Mouse (Mus musculus): ENCODE measurements around the gene Syk. TPM values are rescaled to one million over a fixed set of nuclear protein-coding genes. Genes with fewer than 3 reads are reported as not detected.

Syk gene
- polyA plus RNA-seq (2012; ENCODE audit: insufficient read depth, insufficient read length, missing spikeins): 2.7 and 3.8 TPM in 2 replicates

- Histone ChIP-seq H3K4me3 (ENCODE audit: insufficient read depth, low read depth, low read length) (peak within 1 kb of the TSS; percentile 61), H3K27ac (replicated peaks; ENCODE audit: low read depth, low read length) (peak within 1 kb of the TSS; percentile 80)
Observed at GRCm38 (mm10) chr13:52582878-52583661, at the start of gene Syk. Gene Syk, plus strand, starts transcription at chr13:52583173.

DNA sequence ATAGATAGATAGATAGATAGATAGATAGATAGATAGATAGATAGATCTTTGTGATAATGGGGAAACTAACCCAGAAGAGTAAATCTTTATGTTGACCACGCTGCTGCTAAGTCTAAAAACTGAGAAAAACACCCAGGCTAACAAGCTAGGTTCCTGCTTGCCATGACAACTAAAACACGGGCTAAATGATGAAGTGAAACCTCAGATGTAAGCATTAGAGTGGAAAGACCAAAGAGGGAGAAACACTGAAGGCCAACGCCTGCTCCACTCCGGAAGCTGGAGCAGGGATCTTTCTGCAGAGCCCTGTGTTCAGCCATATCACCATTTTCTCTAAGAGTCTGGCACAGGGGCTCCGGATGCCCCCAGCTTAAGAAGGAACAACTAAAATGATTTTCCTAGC lies 49.3 kb upstream of the Syk start:
- Histone ChIP-seq H3K4me1 (ENCODE audit: control insufficient read depth, insufficient read depth, insufficient read length, low read length) (no peaks in the 10 kb centered on the region), H3K4me3 (ENCODE audit: insufficient read depth, low read depth, low read length) (no peak overlapping the region), H3K27ac (replicated peaks; ENCODE audit: low read depth, low read length) (no peak overlapping the region)

More at GRCm38 (mm10) chr13:52582878-52583661, at the start of gene Syk:
- H3K4me1 ChIP-seq (ENCODE audit: control insufficient read depth, insufficient read depth, insufficient read length, low read length): no peaks in the 10 kb centered on the region

- Histone ChIP-seq H3K27ac (replicated peaks; ENCODE audit: low read depth, low read length) (no peak overlapping the region), H3K4me3 (ENCODE audit: insufficient read depth, low read depth, low read length) (no peak overlapping the region), H3K4me1 (ENCODE audit: control insufficient read depth, insufficient read depth, insufficient read length, low read length) (no peaks in the 10 kb centered on the region)
Observed at GRCm38 (mm10) chr13:52535542-52535941, 47.4 kb upstream of the Syk start.

GRCm38 (mm10) chr13:52537754-52538587 lies 45.0 kb upstream of the Syk start:
- H3K4me1 ChIP-seq (ENCODE audit: control insufficient read depth, insufficient read depth, insufficient read length, low read length): no peaks in the 10 kb centered on the region
- no peak overlapping the region for H3K4me3 ChIP-seq (ENCODE audit: insufficient read depth, low read depth, low read length)
- H3K27ac ChIP-seq (replicated peaks; ENCODE audit: low read depth, low read length): no peak overlapping the region

- Histone ChIP-seq H3K4me1 (ENCODE audit: control insufficient read depth, insufficient read depth, insufficient read length, low read length) (no peaks in the 10 kb centered on the region), H3K27ac (replicated peaks; ENCODE audit: low read depth, low read length) (no peak overlapping the region), H3K4me3 (ENCODE audit: insufficient read depth, low read depth, low read length) (no peak overlapping the region)
Observed at GRCm38 (mm10) chr13:52538588-52539116, 44.3 kb upstream of the Syk start.

- H3K27ac ChIP-seq (replicated peaks; ENCODE audit: low read depth, low read length): no peak overlapping the region
- H3K4me1 ChIP-seq (ENCODE audit: control insufficient read depth, insufficient read depth, insufficient read length, low read length): no peaks in the 10 kb centered on the region
- H3K4me3 ChIP-seq (ENCODE audit: insufficient read depth, low read depth, low read length): no peak overlapping the region
Observed at GRCm38 (mm10) chr13:52539461-52539860, 43.5 kb upstream of the Syk start.

DNA sequence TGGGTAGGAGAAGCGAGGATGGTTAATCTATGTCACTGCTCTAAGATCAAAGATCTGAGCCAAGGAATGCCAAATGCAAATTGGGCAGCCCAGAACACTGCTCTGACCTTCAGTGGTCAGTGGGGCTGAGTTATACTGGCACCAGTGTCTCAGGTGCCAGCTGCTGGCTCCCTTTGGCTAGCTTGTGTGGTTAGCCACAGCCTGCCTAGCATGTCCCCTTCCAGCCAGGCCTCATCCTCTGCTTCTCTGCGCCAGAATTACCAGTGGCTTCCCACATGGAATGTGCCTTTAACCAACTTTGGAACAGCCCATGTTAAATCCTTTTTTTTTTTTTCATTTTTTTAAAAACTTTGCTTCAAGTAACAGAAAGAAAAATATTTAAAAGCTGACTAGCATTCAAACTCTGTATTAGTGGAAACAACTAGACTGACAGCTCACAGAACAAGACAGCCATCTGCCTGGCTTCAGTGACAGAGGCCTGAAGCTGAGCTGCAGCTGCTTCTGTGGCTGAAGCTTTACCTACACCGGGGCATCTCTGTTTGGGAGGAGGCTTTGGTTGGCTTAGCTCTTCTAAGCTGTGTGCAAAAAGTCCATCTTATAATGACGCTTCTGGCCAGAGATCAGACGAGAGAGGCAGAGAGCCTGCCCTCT lies 41.5 kb upstream of the Syk start:
- H3K27ac ChIP-seq (replicated peaks; ENCODE audit: low read depth, low read length): no peak overlapping the region
- no peaks in the 10 kb centered on the region for H3K4me1 ChIP-seq (ENCODE audit: control insufficient read depth, insufficient read depth, insufficient read length, low read length)
- H3K4me3 ChIP-seq (ENCODE audit: insufficient read depth, low read depth, low read length): no peak overlapping the region

GRCm38 (mm10) chr13:52542036-52542526 lies 40.9 kb upstream of the Syk start:
- H3K4me1 ChIP-seq (ENCODE audit: control insufficient read depth, insufficient read depth, insufficient read length, low read length): no peaks in the 10 kb centered on the region
- H3K4me3 ChIP-seq (ENCODE audit: insufficient read depth, low read depth, low read length): no peak overlapping the region
- H3K27ac ChIP-seq (replicated peaks; ENCODE audit: low read depth, low read length): no peak overlapping the region

DNA sequence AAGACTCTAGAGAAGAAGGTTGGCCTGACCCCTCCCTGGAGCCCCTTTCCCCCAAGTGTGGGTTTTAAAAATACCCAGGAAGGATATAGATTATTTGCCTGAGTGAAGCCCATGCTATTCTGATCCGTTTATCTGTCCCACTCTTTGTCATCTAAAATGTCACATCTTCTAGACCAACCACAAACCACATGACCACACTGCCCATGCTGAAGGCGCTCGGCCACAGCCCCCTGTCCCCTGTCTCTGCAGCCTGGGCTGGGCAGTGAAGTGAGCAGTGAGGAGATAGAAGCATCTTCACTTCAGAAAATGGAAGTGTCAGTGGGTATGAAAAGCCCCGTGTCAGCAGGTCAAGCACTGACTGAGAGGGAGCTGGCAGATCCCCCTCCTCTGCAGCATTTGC lies 40.3 kb upstream of the Syk start:
- H3K4me1 ChIP-seq (ENCODE audit: control insufficient read depth, insufficient read depth, insufficient read length, low read length): no peaks in the 10 kb centered on the region
- no peak overlapping the region for H3K27ac ChIP-seq (replicated peaks; ENCODE audit: low read depth, low read length)
- H3K4me3 ChIP-seq (ENCODE audit: insufficient read depth, low read depth, low read length): no peak overlapping the region

- H3K27ac ChIP-seq (replicated peaks; ENCODE audit: low read depth, low read length): no peak overlapping the region
- no peaks in the 10 kb centered on the region for H3K4me1 ChIP-seq (ENCODE audit: control insufficient read depth, insufficient read depth, insufficient read length, low read length)
- no peak overlapping the region for H3K4me3 ChIP-seq (ENCODE audit: insufficient read depth, low read depth, low read length)
Observed at GRCm38 (mm10) chr13:52546288-52546687, 36.7 kb upstream of the Syk start.

DNA sequence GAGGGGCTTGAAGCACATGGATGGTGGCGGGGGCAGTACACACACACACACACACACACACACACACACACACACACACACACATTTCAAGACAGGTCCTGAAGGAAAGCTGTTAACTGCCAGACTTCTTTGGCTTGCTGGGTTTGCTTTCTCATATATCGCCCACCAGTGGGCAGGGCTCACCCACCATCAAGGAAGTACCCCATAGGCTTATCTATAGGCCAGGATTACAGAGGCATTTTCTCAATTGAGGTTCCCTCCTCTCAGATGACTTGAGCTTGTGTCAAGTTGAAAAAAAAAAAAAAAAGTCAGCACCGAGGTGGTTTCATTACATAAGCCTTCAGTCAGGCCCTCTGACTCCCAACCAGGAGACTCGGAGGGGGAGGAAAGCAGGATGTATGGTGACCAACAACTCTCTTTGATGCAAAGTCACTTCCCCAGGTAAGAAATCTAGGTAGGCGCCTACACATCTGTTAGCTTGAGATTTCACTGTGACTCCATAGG lies 32.2 kb upstream of the Syk start:
- Histone ChIP-seq H3K4me3 (ENCODE audit: insufficient read depth, low read depth, low read length) (no peak overlapping the region), H3K4me1 (ENCODE audit: control insufficient read depth, insufficient read depth, insufficient read length, low read length) (no peaks in the 10 kb centered on the region), H3K27ac (replicated peaks; ENCODE audit: low read depth, low read length) (no peak overlapping the region)

DNA sequence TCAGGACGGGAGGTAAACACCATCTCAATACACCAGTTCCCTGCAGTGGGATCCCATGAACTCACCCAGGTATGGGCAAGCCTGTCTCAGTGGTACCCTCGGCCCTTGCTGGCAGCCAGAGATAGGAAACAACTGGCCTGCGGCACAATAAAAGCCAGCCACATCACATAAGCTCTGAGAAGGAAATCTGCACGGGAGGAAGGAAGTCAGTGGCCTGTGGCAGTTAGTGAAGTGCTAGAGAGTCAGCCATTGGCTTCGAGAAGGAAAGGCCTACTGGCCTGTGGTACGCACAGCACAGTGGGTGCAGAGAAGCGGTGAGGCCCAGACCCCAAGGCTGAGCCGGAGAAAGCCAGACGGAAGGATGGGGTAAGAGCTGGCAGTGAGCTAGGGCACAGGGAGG lies 31.7 kb upstream of the Syk start:
- Histone ChIP-seq H3K27ac (replicated peaks; ENCODE audit: low read depth, low read length) (no peak overlapping the region), H3K4me3 (ENCODE audit: insufficient read depth, low read depth, low read length) (no peak overlapping the region), H3K4me1 (ENCODE audit: control insufficient read depth, insufficient read depth, insufficient read length, low read length) (no peaks in the 10 kb centered on the region)

GRCm38 (mm10) chr13:52552822-52553477 lies 30.0 kb upstream of the Syk start:
- Histone ChIP-seq H3K4me1 (ENCODE audit: control insufficient read depth, insufficient read depth, insufficient read length, low read length) (no peaks in the 10 kb centered on the region), H3K4me3 (ENCODE audit: insufficient read depth, low read depth, low read length) (no peak overlapping the region), H3K27ac (replicated peaks; ENCODE audit: low read depth, low read length) (no peak overlapping the region)

DNA sequence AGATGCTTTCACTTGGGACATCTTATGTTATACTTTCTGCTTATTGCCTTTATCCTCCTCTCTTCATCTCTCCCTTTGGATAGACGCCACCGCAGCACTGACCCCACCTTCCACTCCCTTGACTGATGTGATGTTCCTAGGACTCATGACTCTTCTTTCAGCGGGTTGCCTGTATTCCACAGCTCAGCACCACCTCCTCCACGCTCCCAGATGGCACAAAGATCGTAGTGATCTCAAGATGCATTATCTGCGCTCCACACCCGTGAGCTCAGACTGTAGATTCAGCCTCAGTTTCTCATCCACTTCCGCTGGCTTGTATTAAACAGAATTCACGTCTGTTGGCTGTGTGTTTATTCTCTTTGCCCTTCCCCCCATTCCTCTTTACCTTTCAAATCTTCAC lies 28.3 kb upstream of the Syk start:
- no peak overlapping the region for H3K27ac ChIP-seq (replicated peaks; ENCODE audit: low read depth, low read length)
- H3K4me3 ChIP-seq (ENCODE audit: insufficient read depth, low read depth, low read length): no peak overlapping the region
- no peaks in the 10 kb centered on the region for H3K4me1 ChIP-seq (ENCODE audit: control insufficient read depth, insufficient read depth, insufficient read length, low read length)

Data from brown adipose tissue, adult 24 weeks (tissue).